Mouse (Mus musculus) activated CD4-positive, CD25-positive, alpha-beta regulatory T cell (primary cell): ENCODE measurements around the gene Samt3. TPM values are rescaled to one million over a fixed set of nuclear protein-coding genes. Genes with fewer than 3 reads are reported as not detected.

ENCODE experiments used
- polyA plus RNA-seq, 2 experiments: library from polyadenylated mRNA; unstranded; fragments of 100-300 nt; shearing (Covaris generic); gene quantifications; one replicate each; pipeline ENCODE4 v1.2.1; 2017

The Samt3 gene
- not detected for polyA plus RNA-seq

GRCm38 (mm10) chrX:86043899-86044298 is at the start of gene Samt3:
Gene Samt3 (plus strand): TSS chrX:86044199.

Other genes starting within 250 kb of the Samt3 start
- gene 5430427O19Rik, start 173.8 kb upstream of the Samt3 start, polyA plus RNA-seq, result 1 to 10 TPM; 1.4 to 2.6 TPM
- not detected for gene Nr0b1, start 147.6 kb downstream of the Samt3 start, polyA plus RNA-seq